Mouse (Mus musculus) G1E-ER4 (cell line): ENCODE measurements at regions not wholly inside any gene's neighbourhood (a gene's known extent, or its start where the extent isn't known, plus 50 kb on each side); places are given as distances from the start of the nearest gene placed in this dataset.

Experiments used
- GATA1 ChIP-seq: IDR thresholded peaks from one replicate; pipeline ENCODE4 v1.8.0; 2012; ENCODE audit warnings: low read length, inconsistent platforms

GRCm38 (mm10) chr11:40397453-40398104 is 297.4 kb downstream of the Mat2b start:
- no peak for TF ChIP-seq GATA1

- TF ChIP-seq GATA1 = no peak
These were observed 299.7 kb downstream of the Mat2b start for GRCm38 (mm10) chr11:40395331-40395730.

GRCm38 (mm10) chr11:40394864-40395266 is 300.1 kb downstream of the Mat2b start:
- TF ChIP-seq GATA1 = no peak

GRCm38 (mm10) chr11:40394283-40394758 is 300.7 kb downstream of the Mat2b start:
- TF ChIP-seq GATA1 = no peak

- TF ChIP-seq GATA1 = no peak
These were observed 314.3 kb downstream of the Mat2b start for GRCm38 (mm10) chr11:40380696-40381095.

- TF ChIP-seq GATA1 = no peak
These were observed 323.3 kb downstream of the Mat2b start for GRCm38 (mm10) chr11:40371696-40372095.

- no peak for TF ChIP-seq GATA1
These were observed 328.4 kb downstream of the Mat2b start for GRCm38 (mm10) chr11:40366573-40366972.

- no peak for TF ChIP-seq GATA1
These were observed 332.3 kb downstream of the Mat2b start for GRCm38 (mm10) chr11:40362530-40363185.
